Mouse (Mus musculus) erythroblast, adult 5-6 weeks (primary cell): ENCODE results near the gene Sh2d1a. TPM values are rescaled to one million over a fixed set of nuclear protein-coding genes. Genes with fewer than 3 reads are reported as not detected.

ENCODE experiments used
- ATAC-seq: replicated peaks from 2 replicates; pipeline ENCODE4 v1.8.0; 2016; ENCODE audit warnings: moderate number of reproducible peaks, mild to moderate bottlenecking, moderate TSS enrichment, inconsistent platforms; ENCODE audit not compliant: poor library complexity, low FRiP score, severe bottlenecking
- total RNA-seq, 2 experiments: library from RNA; stranded (forward) in 1 of 2; stranded (reverse) in 1 of 2; fragments of 150-400 nt in 1 of 2; fragments of 200-764, 138-1000 nt in 1 of 2; gene quantifications; 2 replicates each; pipeline versions ENCODE4 v1.2.3 to v1.2.4; 2015 to 2017; ENCODE audit warnings: low replicate concordance in 2 of 2

The Sh2d1a gene
- total RNA-seq (2015; ENCODE audit: low replicate concordance) (not detected in 2 replicates), total RNA-seq (2017; ENCODE audit: low replicate concordance) (not detected in 2 replicates)

- ATAC-seq, result no peak
Measured at GRCm38 (mm10) chrX:42502291-42503043, at the start of gene Sh2d1a. Gene Sh2d1a, plus strand, starts transcription at chrX:42502453.

GRCm38 (mm10) chrX:42453001-42453400 lies 49.3 kb upstream of the Sh2d1a start:
- no peak for ATAC-seq

- ATAC-seq, result no peak
Measured at GRCm38 (mm10) chrX:42454533-42454932, 47.7 kb upstream of the Sh2d1a start.

GRCm38 (mm10) chrX:42489446-42489845 lies 12.8 kb upstream of the Sh2d1a start, which contains the start of gene Tex13c2:
Gene Tex13c2, plus strand, starts transcription at chrX:42489691.
- ATAC-seq, result no peak

- no peak for ATAC-seq
Measured at GRCm38 (mm10) chrX:42490336-42490735, 11.9 kb upstream of the Sh2d1a start.

GRCm38 (mm10) chrX:42500538-42500937 lies 1.7 kb upstream of the Sh2d1a start:
- no peak for ATAC-seq

GRCm38 (mm10) chrX:42511105-42511504 lies 8.9 kb downstream of the Sh2d1a start:
- no peak for ATAC-seq

- ATAC-seq, result no peak
Measured at GRCm38 (mm10) chrX:42512567-42512966, 10.3 kb downstream of the Sh2d1a start.

GRCm38 (mm10) chrX:42522868-42523267 lies 20.6 kb downstream of the Sh2d1a start:
- no peak for ATAC-seq

GRCm38 (mm10) chrX:42530703-42531102 lies 28.4 kb downstream of the Sh2d1a start:
- no peak for ATAC-seq

- ATAC-seq, result 0 out of 2 replicates have a peak, but pooled peaks have one; percentile 15
Measured at GRCm38 (mm10) chrX:42540030-42540755, 37.9 kb downstream of the Sh2d1a start.

- ATAC-seq, result peak; percentile 69
Measured at GRCm38 (mm10) chrX:42540756-42541053, 38.5 kb downstream of the Sh2d1a start.

- ATAC-seq, result no peak
Measured at GRCm38 (mm10) chrX:42545076-42545475, 42.8 kb downstream of the Sh2d1a start.

GRCm38 (mm10) chrX:42548513-42548912 lies 46.3 kb downstream of the Sh2d1a start:
- no peak for ATAC-seq

GRCm38 (mm10) chrX:42557284-42557683 lies 55.0 kb downstream of the Sh2d1a start:
- ATAC-seq, result no peak

- no peak for ATAC-seq
Measured at GRCm38 (mm10) chrX:42558683-42559082, 56.4 kb downstream of the Sh2d1a start.

Other genes with a start within 250 kb of the Sh2d1a start
- gene Tex13c2, start 12.8 kb upstream of the Sh2d1a start, total RNA-seq (2015; ENCODE audit: low replicate concordance), result not detected in 2 replicates
- not detected in 2 replicates for gene Tex13c2, start 12.8 kb upstream of the Sh2d1a start, total RNA-seq (2017; ENCODE audit: low replicate concordance)